Mouse (Mus musculus) layer of hippocampus, postnatal 10 days (tissue): ENCODE data around the gene Wdr3. TPM values are rescaled to one million over a fixed set of nuclear protein-coding genes. Genes with fewer than 3 reads are reported as not detected.

Experiments
- total RNA-seq, 2 experiments: library from RNA; stranded (reverse); gene quantifications; 2 replicates each; pipeline ENCODE4 v1.2.3; 2021

Wdr3 gene
- total RNA-seq, 2 experiments from 2014 or later: 24.4 to 28.0 TPM

Other genes with a start within 250 kb of the Wdr3 start
- gene Gdap2, start within 50 bp of the Wdr3 start, total RNA-seq: 10 to 100 TPM; 29.1 to 31.1 TPM